Mouse (Mus musculus): Measurements from ENCODE around the gene Zfp219.
"Not testable (repeated sequence)": the region's sequence is repeated elsewhere in the genome, so short reads cannot be mapped to it uniquely, and the experiment has no call there.

Gene Zfp219

GRCm38 (mm10) chr14:52020486-52021137 is at the start of gene Zfp219:
Gene Zfp219 (minus strand): TSS chr14:52020733.
- peak; percentile 58 to 74 for DNase-seq (ENCODE audit: low spot score in 2 of 2)

DNA sequence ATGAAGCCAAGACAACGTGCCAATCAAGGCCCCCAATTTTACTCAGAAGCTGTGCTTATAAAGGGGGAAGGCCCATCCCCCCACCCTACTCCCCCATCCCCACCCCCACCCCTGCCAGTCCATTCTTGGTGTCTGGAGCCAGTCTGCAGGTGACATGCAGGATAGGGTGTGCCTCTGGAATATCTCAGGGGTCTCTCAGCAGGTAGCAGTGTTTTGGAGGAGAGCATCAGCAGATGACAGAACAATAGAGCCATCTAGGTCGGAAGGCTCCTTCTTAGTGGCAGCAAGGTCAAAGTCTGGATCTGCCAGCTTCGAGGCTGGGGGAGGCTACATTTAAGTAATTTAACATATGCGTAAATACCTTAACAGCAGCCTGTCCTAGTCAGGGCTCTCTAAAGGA is 45.6 kb upstream of the Zfp219 start:
- no peak for DNase-seq (ENCODE audit: low spot score in 2 of 2)

DNA sequence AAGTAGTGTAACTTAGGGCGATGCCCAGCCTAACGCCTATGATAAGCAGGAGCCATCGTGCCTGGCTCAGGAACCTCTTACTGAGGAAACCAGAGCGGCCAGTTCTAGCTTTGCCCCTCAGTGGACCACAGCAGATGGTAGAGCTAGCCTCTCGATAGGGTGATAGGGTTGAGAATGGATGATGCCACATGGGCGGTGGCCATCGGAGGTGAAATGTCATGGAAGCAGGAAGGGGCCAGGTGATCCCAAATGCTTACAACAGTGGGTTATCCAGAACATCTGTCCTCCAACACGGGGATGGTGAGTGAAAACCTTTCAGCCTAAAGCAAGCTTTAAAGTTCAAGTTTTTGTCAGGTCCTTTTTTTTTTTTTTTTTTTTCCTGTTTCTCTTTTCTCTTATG is 41.3 kb upstream of the Zfp219 start:
- DNase-seq (ENCODE audit: low spot score in 2 of 2): no peak

DNA sequence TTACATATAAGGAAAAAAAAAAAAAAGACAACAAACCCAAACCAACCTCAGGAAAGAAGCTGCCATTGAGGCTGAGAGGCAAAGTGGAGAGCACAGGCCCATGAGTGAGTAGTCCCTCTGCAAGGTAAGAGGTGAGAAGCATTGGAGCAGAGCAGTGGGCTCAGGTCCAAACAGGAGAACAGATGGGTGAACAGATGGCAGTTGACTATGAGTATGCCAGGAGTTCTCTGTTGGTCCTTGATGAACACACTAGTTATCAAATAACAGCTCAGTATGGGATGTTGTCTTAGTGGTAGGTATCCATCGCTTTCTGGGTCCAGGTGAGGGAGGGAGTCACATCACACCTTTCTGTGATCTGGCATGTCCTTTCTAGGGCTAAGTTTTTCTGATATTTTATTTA is 40.3 kb upstream of the Zfp219 start:
- DNase-seq (ENCODE audit: low spot score in 2 of 2): no peak

- DNase-seq (ENCODE audit: low spot score in 2 of 2): no peak
Measured at GRCm38 (mm10) chr14:52059982-52060381, 39.4 kb upstream of the Zfp219 start.

GRCm38 (mm10) chr14:52052720-52053119 is 32.2 kb upstream of the Zfp219 start:
- not testable (repeated sequence) for DNase-seq (ENCODE audit: low spot score in 2 of 2)

DNA sequence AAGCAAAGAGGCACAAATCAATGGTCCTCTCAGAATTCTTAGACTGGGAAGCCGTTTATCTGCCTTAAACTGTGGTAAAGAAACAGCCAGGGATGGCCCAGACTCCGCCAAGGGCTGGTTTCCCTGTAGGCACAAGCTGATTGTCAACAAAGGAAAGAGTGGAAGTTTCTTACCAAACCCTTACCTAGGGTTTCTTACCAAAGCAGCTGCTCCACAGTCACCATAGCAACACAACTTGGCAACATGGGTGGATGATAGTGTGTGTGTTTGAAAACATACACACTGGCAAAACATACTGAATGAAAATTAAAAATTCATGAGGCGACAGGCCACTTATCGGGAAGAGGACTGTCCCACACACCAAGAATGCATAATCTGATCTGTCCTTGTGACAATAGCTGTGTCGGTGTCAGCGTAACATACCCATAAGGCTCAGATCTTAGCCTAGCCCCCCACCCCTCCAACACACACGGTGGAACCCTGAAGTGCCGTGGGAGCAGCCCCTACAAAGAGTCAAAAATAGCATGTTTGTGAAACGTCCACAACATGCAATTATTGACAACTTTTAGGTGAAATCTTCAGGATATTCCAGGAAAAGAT is 25.5 kb upstream of the Zfp219 start:
- no peak for DNase-seq (ENCODE audit: low spot score in 2 of 2)

DNA sequence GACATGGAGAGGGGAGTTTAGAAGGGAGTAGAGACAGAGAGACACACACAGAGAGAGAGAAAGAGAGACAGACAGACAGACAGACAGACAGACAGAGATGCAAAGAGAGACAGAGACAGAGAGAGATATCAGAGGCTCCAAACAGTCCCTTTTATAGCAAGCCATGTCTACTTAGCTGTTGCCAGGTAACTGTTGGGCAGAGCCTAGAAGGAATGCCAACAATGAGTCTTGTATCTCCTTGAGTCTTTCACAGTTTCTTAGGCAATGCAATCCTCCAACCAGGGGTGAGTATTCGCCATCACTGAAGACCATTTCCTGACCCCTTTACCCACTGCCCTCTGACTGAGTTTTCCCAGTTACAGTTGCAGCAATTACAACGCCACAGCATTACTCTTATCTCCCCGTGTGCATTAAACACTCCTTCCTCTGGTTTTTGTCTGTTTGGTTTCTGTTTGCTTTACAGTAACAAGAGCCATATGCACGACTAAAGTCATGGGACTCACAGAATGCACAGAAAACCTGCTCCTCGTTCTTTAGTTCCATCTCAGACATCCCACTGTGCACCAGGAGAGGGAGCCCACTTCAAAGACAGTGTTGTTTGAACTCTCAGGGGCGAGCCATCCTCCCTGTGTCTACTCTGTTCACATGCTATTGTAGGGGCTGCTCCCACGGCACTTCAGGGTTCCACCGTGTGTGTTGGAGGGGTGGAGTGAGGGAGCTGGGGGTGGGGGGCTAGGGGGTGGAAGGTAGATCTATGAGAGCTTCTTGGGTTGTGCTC is 24.6 kb upstream of the Zfp219 start:
- no peak for DNase-seq (ENCODE audit: low spot score in 2 of 2)

GRCm38 (mm10) chr14:52043446-52043845 is 22.9 kb upstream of the Zfp219 start:
- no peak for DNase-seq (ENCODE audit: low spot score in 2 of 2)

GRCm38 (mm10) chr14:52042359-52042758 is 21.8 kb upstream of the Zfp219 start, which contains the start of gene Olfr221:
Gene Olfr221 (minus strand): TSS chr14:52042459.
- DNase-seq (ENCODE audit: low spot score in 2 of 2): not testable (repeated sequence)

DNA sequence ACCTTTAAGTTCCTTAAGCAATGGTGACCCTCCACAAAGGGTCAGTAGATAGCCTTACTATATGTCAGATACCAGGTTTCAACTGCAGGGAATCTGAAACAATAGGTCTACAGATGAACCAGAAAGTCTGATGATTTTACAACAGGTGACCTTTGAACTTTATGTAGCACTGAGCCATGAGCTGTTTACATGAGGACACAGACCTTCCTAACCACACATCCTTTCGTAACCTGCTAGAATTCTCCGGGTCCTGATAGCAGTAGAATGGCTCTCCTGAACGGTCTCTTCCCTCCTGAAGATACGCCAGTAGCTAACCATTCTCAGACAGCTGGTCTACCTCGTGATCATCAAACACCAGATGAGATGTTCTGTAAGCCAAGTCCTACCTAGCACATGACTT is 18.8 kb upstream of the Zfp219 start:
- no peak for DNase-seq (ENCODE audit: low spot score in 2 of 2)

- DNase-seq (ENCODE audit: low spot score in 2 of 2): no peak
Measured at GRCm38 (mm10) chr14:52035926-52036325, 15.4 kb upstream of the Zfp219 start.

DNA sequence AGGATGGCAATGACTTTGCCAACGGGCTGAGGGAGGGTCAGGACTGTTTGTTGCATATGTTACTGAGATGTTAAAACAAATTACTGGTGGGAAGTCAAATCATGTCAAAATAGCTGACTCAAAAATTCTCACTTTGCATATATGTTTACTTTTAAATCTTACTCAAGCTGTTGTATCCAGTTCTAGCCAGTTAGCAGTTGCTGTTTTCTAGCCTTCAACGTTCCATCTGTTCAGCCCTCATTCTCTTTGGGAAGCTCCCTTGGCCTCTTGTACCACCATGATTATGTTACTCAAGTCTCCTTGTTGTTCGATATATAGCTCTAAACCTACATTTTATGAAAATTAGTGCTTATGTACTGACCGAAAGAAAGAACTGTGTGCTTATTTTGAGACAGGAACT is 5.8 kb upstream of the Zfp219 start:
- DNase-seq (ENCODE audit: low spot score in 2 of 2): no peak

DNA sequence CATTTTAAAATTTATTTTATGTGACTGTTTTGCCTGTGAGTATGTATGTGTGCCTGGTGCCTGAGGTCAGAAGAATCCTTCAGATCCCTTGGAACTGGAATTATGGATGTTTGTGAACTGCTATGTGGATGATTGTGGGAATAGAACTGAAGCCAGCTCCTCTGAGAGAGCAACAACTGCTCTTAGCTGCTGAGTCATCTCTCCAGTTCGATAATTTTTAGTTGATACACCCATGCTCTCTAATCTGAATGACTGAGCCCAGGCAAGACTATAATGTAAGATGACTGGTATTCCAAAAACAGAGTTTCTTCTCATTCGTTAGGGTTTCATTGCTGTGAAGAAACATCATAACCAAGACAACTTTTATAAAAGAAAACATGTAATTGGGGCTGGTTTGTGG is 3.6 kb upstream of the Zfp219 start:
- DNase-seq (ENCODE audit: low spot score in 2 of 2): no peak

- DNase-seq (ENCODE audit: low spot score in 2 of 2): peak; percentile 80 to 82
Measured at GRCm38 (mm10) chr14:52022709-52023459, 2.4 kb upstream of the Zfp219 start.

GRCm38 (mm10) chr14:52022244-52022708 is 1.7 kb upstream of the Zfp219 start:
- DNase-seq (ENCODE audit: low spot score in 2 of 2): no peak

DNA sequence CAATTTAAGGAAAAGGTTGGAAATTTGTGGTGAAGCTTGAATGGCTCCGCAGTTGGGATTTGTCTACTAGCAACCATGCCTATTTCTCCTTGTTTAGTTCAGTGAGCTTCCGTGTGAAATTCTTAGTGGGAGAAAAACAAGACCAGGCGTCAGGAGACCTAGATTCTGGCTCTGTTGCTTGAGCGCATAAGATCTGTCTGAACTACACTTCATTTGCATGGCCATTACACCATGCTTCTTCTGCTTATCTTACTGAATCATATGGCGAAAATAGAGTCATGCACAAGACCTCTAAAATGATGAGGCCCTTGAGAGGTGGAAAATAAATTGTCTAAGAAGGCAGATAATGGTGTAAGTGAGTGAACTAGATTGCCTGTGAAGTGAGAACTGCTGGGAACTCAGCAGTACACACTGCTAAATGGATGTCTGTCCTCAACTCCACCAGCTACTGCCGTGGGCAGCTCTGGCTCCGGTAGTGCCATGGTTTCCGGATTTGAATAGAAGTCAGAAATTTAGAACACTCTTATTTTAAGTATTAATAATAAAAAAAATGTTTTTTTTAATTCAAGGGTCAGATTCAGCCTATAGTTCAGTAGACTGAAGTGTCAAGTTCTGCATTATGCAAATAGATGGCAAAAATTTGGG is 1.2 kb upstream of the Zfp219 start:
- no peak for DNase-seq (ENCODE audit: low spot score in 2 of 2)

DNA sequence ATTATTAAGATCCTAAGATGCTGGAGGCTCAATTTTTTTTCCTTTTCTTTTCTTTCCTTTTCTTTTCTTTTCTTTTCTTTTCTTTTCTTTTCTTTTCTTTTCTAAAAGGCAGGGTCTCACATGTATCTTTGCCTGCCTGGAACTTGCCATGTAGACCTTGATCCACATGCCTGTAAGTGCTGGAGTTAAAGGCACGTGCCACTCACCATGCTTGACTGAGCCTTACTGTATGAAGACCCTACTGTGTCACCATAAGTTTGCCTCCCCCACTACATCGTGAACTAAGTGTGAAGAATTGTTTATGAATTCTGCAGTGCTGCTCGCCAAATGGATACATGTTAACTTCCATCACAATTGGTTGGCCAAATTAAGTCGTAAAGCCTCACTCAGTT is 601 bp upstream of the Zfp219 start:
- no peak for DNase-seq (ENCODE audit: low spot score in 2 of 2)

DNA sequence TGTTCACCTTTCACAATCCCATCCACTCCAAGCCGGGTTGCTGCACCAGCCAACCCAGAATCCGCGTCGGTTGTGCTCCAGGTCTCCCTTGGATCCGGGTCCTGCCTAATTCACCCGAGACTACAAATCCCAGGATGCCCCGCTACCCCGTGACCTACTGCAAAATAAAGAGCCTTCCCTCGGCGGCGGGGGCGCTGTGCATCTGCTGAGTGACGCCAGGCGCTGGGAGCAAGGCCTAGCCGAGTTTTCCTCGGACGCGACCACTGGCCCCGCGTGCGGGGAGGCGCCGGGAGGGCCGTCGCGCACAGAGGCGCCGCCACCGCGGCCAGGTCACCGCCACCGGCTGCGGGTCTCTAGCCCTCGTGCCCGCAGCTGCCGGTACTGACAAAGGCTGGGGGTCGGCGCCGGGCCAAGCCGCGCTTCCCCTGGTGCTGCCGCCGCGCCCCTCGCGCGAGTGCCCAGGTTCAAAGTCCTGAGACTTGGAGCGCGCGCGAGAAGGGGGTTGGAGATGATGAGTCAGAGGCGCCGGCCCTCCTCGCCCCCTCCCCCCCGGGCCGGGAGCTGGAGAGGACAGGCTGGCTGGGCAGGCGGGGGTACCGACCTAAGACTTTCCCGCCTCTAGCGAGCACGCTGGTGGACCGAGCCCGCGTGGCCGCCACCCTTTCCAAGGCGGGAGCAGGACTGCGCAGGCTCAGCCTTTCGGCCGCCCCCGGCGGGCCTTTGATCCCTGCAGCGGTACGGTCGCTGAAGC is 768 bp downstream of the Zfp219 start:
- DNase-seq (ENCODE audit: low spot score in 2 of 2): peak; percentile 96

DNA sequence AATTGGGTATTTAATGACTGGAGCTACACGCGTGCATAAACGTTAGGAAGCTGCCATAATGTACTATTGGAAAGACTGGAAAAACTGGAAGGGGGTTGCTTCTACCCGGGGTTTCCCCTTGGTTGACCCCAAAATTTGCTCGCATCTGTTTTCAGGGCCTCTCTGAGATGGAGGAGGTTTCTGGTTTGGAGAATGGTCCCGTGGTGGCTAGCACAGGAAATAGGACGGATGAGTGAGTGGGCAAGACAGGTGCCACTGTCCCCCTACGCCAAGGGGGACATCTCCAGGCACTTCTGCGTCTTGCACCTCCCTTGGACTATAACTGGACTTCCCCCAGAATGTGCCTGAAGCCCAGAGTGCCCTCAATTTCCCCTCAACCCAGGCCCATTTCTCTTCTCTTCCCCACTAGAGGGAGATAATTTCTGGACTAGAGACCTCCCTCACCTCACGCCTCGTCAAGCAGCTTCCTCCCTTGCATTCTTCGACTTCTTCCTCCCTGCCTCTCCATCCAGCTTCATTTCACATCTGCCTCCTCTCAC is 1.4 kb downstream of the Zfp219 start:
- no peak for DNase-seq (ENCODE audit: low spot score in 2 of 2)

All from urinary bladder, adult 18-20 months (tissue).